Mouse (Mus musculus) heart, adult 2 months (tissue): ENCODE results near the gene Robo1. TPM values are rescaled to one million over a fixed set of nuclear protein-coding genes. Genes with fewer than 3 reads are reported as not detected.
A peak's percentile ranks its signal among the peaks of the same experiment; 100 is the strongest.

Source experiments
- DNase-seq, 2 experiments: peaks; one replicate each; pipeline ENCODE4 v3.0.0; 2021
- H3K27ac ChIP-seq: fragments of 200-600 bp; 2 replicates; pipeline ENCODE4 v1.8.1; 2022
- H3K27me3 ChIP-seq: fragments of 200-500 bp; 2 replicates; pipeline ENCODE4 v1.6.1; 2012; ENCODE audit warnings: mild to moderate bottlenecking, low read length, inconsistent platforms, mixed read lengths; ENCODE audit not compliant: control insufficient read depth, insufficient read depth
- H3K36me3 ChIP-seq: fragments of 200-500 bp; 2 replicates; pipeline ENCODE4 v1.6.1; 2012; ENCODE audit warnings: low read length, inconsistent platforms; ENCODE audit not compliant: control insufficient read depth, insufficient read depth
- H3K4me1 ChIP-seq: fragments of 200-500 bp; 2 replicates; pipeline ENCODE4 v1.6.1; 2011; ENCODE audit warnings: low read length; ENCODE audit not compliant: control insufficient read depth, insufficient read depth
- H3K4me3 ChIP-seq: fragments of 200-600 bp; 2 replicates; pipeline ENCODE4 v1.8.1; 2022
- H3K79me2 ChIP-seq: fragments of 200-500 bp; replicated peaks from 2 replicates; pipeline ENCODE4 v1.6.1; 2012; ENCODE audit warnings: mild to moderate bottlenecking, inconsistent platforms, low read length, moderate library complexity, mixed read lengths; ENCODE audit not compliant: control insufficient read depth, insufficient read depth
- H3K9ac ChIP-seq: fragments of 200-500 bp; 2 replicates; pipeline ENCODE4 v1.6.1; 2012; ENCODE audit warnings: low read depth, mild to moderate bottlenecking, control low read depth, inconsistent platforms, low read length, mixed read lengths
- CTCF ChIP-seq: fragments of 200-600 bp; IDR thresholded peaks from 2 replicates; pipeline ENCODE4 v1.8.1; 2022; ENCODE audit warnings: antibody characterized with exemption, mild to moderate bottlenecking, moderate library complexity
- EP300 ChIP-seq: fragments of 200-500 bp; IDR thresholded peaks from 2 replicates; pipeline ENCODE4 v1.6.1; 2011; ENCODE audit warnings: low read depth, low read length, control low read depth; ENCODE audit not compliant: insufficient read depth
- POLR2A ChIP-seq: fragments of 200-500 bp; IDR thresholded peaks from 2 replicates; pipeline ENCODE4 v1.6.1; 2011; ENCODE audit warnings: mild to moderate bottlenecking, low read depth, low read length, control low read depth; ENCODE audit not compliant: insufficient read depth
- WGBS: fragments of 180-500 bp; shearing (Covaris S2); methylation state at CpG from one replicate; pipeline ENCODE4 v1.1.7; 2018; 5-methylcytosine and 5-hydroxymethylcytosine counted together
- intact Hi-C: fragments of 180-260 bp; cut with DNase I; formaldehyde crosslinking; loops from one replicate; pipeline ENCODE4 v1.15.1; 2025
- polyA plus RNA-seq: library from polyadenylated mRNA; depleted of rRNA; stranded (reverse); fragments of >200 nt; gene quantifications from 2 replicates; pipeline ENCODE4 v1.2.3, GENCODE M21; 2012
- total RNA-seq, 2 experiments: library from RNA; stranded (reverse); gene quantifications; 2 replicates each; pipeline ENCODE4 v1.2.3; 2021

Gene Robo1
- total and polyA plus RNA-seq, 3 experiments, result 0.76 to 1.2 (median 1.1) TPM

DNA sequence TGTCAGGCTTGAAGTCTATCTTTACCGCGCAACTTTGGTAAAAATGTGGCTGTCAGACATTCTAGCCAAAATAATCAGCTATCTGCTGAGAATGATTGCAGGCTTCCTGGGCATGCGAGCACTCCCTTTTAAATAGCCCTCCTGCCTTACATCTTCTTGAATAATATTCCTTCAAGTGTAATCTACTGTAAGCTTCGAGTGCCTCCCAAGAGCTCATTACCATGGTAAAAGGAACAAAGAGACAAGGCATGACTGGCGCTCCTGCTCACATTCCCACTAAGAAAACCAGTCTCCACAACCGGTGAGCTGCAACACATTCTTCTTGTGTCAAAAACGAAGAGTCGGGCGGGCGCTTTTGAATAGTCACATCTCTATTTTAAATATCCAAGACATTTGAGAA lies 314.8 kb downstream of the Robo1 start:
- H3K9ac ChIP-seq, result no peak overlapping the region
- no peaks in the 10 kb centered on the region for H3K36me3 ChIP-seq
- intact Hi-C loops, result no loop called here
- no peaks in the 10 kb centered on the region; the same call in 1 of the 2 replicates for H3K27me3 ChIP-seq
- H3K4me1 ChIP-seq, result no peaks in the 10 kb centered on the region
- no peak for DNase-seq
- no peaks in the 10 kb centered on the region for H3K79me2 ChIP-seq
- H3K4me3 ChIP-seq, result no peak overlapping the region
- no peak for TF ChIP-seq EP300
- TF ChIP-seq POLR2A, result no peak
- no peak for TF ChIP-seq CTCF
- no peak overlapping the region for H3K27ac ChIP-seq
- 74% methylated on average over 10 of the region's 10 CpGs for WGBS

DNA sequence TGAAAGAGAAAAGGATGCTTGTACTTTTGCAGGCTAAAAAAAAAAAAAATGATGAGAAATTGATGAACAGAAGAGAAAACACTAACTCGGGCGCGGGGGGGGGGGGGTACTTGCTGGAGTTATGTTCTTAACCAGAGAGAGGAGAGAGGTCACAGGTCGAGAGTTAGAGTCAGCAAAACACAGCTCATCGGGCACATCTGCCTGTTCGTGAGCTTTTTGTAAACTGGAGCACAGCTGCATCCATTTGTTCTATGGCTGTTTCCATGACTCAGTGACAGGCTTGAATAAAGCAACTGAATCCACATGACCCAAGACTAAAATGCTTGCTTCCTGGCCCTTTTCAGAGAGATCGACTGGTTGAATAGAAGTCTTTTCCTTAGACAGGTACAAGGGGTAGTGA lies 325.7 kb downstream of the Robo1 start:
- WGBS, result 70% methylated on average over 7 of the region's 7 CpGs
- H3K9ac ChIP-seq, result no peak overlapping the region
- no peaks in the 10 kb centered on the region for H3K4me1 ChIP-seq
- DNase-seq, result no peak
- H3K27me3 ChIP-seq, result no peaks in the 10 kb centered on the region
- no peak for TF ChIP-seq EP300
- TF ChIP-seq POLR2A, result no peak
- TF ChIP-seq CTCF, result no peak
- intact Hi-C loops, result no loop called here
- no peak overlapping the region for H3K4me3 ChIP-seq
- no peak overlapping the region for H3K27ac ChIP-seq
- no peaks in the 10 kb centered on the region for H3K79me2 ChIP-seq
- no peaks in the 10 kb centered on the region for H3K36me3 ChIP-seq

DNA sequence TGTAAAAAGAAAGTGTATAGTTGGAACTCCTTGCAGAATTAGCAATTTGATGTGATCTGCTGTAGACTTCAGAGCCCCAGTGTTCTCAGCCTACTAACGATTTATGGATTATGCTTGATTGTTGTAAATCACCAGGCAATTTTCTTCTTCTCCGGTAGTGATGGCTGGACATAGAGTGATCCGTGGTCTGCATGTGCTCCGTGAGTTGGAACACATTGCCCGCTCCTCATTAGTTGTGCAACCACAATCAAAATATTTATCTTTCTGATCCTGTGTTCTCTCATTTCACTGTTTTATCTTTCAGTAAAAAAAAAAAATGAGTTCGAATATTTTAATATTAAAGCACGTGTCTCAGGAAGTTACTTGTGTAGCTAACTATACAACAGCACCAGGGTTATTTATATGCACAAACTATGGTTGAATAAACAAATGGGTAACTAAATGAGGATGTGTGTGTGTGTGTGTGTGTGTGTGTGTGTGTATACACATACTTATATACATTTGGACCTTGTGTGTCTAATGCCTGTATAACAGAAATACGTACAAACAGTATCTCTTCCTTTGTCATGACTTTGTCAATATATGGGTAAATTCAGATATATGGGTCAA lies 331.3 kb downstream of the Robo1 start:
- H3K9ac ChIP-seq, result no peak overlapping the region
- H3K36me3 ChIP-seq, result no peaks in the 10 kb centered on the region
- H3K27me3 ChIP-seq, result no peaks in the 10 kb centered on the region
- no peak for DNase-seq
- intact Hi-C loops, result no loop called here
- no peak overlapping the region for H3K27ac ChIP-seq
- TF ChIP-seq CTCF (no peak), POLR2A (no peak), EP300 (no peak)
- no peaks in the 10 kb centered on the region for H3K4me1 ChIP-seq
- H3K79me2 ChIP-seq, result no peaks in the 10 kb centered on the region
- WGBS, result 88% methylated on average over 8 of the region's 8 CpGs
- H3K4me3 ChIP-seq, result no peak overlapping the region

DNA sequence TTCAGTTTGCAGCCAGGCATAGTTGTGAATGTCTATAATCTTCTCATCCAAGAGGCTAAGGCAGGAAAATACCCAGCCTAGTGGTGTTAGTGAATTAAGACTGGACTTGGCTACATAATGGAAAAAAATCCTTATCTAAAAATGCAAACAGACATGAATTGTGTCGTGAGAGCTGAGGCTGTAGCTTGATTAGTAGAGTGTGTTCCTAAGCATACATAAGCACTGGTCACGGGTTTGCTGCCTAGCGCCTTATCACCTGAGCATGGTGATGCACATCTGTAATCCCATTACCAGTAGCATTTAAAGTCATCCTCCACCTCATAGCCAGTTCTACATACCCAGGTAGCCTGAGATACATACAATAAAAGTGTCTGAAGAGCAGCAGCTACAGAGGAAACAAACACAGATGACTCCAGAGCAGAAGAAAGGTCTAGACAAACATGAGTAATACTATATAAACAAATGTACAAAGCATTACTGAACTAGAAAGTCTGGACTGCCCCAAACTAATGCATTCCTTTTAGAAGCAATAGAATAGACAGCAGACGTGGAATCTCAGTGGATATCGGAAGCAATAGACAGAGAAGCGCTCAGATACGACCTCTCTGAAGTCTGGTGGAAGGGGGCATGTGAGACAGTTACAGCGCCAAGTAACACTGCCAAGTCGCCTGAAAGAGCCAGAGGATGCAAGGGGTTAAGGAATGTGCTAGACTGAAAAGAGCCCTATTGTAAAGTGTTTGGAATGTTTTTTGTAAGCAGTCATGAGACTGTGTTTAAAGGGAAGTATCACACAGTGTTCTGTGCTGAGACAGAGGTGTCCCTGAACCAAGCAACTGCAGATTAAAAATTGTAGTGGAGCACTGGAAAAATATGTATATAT lies 333.1 kb downstream of the Robo1 start:
- Histone ChIP-seq H3K9ac (no peak overlapping the region), H3K36me3 (no peaks in the 10 kb centered on the region), H3K4me1 (no peaks in the 10 kb centered on the region), H3K27me3 (no peaks in the 10 kb centered on the region), H3K4me3 (no peak overlapping the region), H3K79me2 (no peaks in the 10 kb centered on the region), H3K27ac (no peak overlapping the region)
- no peak for DNase-seq
- intact Hi-C loops, result no loop called here
- no peak for TF ChIP-seq EP300
- TF ChIP-seq POLR2A, result no peak
- TF ChIP-seq CTCF, result no peak
- WGBS, result 47% methylated on average over 9 of the region's 9 CpGs

DNA sequence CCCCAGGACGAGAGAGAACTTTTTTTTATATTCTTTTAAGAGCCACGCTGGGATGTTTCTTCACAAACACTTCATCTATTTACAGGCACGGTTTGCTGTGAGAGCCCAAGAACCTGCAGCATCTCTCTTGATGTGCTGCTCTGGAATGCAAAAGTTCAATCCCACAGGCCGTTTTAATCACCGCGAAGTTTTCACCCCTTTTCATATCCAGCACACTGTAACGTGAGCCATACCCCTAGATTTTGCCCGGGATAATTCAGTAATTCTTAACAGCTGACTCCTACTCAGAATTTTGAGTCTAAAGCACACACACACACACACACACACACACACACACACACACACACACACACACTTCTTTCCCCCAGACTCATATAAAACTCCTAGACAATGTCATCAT lies 337.8 kb downstream of the Robo1 start:
- H3K36me3 ChIP-seq, result no peaks in the 10 kb centered on the region
- no peak for DNase-seq
- H3K27me3 ChIP-seq, result no peaks in the 10 kb centered on the region
- 60% methylated on average over 8 of the region's 8 CpGs for WGBS
- H3K4me3 ChIP-seq, result no peak overlapping the region
- intact Hi-C loops, result no loop called here
- no peaks in the 10 kb centered on the region for H3K4me1 ChIP-seq
- H3K79me2 ChIP-seq, result no peaks in the 10 kb centered on the region
- no peak overlapping the region for H3K27ac ChIP-seq
- no peak for TF ChIP-seq POLR2A
- no peak for TF ChIP-seq CTCF
- no peak for TF ChIP-seq EP300
- no peak overlapping the region for H3K9ac ChIP-seq

DNA sequence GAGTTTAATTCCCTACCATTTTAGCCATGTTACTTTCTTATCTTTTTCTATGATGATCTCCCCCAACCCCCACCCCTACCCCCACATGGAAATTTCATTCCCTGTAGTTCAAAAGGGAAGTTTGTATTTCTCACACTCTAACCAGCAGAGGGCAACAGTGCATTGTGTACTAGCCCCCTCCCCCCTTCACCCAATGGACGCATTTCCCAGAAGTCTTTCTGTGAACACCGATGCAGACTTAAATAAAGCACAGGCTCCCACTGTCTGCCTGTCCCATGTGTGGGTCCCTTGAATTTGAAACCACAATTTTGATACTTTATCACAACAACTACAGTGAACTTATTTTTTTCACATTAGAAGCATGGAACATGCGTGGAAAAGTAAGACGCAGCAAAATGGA lies 341.2 kb downstream of the Robo1 start:
- no peaks in the 10 kb centered on the region for H3K27me3 ChIP-seq
- no peak overlapping the region for H3K4me3 ChIP-seq
- H3K27ac ChIP-seq, result no peak overlapping the region
- no peaks in the 10 kb centered on the region for H3K4me1 ChIP-seq
- no peaks in the 10 kb centered on the region for H3K79me2 ChIP-seq
- peak; percentile 65 for TF ChIP-seq CTCF
- TF ChIP-seq POLR2A, result no peak
- no peak for TF ChIP-seq EP300
- intact Hi-C loops, result loop anchor here (1.0 kb wide), 1 partner anchor 331 kb away; no protein-coding TSS in a partner anchor
- no peaks in the 10 kb centered on the region for H3K36me3 ChIP-seq
- 34% methylated on average over 4 of the region's 4 CpGs for WGBS
- no peak overlapping the region for H3K9ac ChIP-seq
- peak in 1 of 2 experiments; percentile 2 for DNase-seq
